Mouse (Mus musculus) hematopoietic stem cell, adult 5-6 weeks (primary cell): ENCODE measurements around the gene Usp13. TPM values are rescaled to one million over a fixed set of nuclear protein-coding genes. Genes with fewer than 3 reads are reported as not detected.

ENCODE experiments used
- total RNA-seq: library from RNA; stranded (forward); fragments of 172-1452, 232-1000 nt; gene quantifications from 2 replicates; pipeline ENCODE4 v1.2.3, GENCODE M21; 2017

The Usp13 gene
- total RNA-seq, 1 experiment from 2014 or later: not detected

Other genes with a start within 250 kb of the Usp13 start
- 15.7 and 20.7 TPM in 2 replicates for gene Gnb4, start 201.0 kb upstream of the Usp13 start, total RNA-seq
- gene Actl6a, start 111.2 kb upstream of the Usp13 start, total RNA-seq: 86.2 and 86.5 TPM in 2 replicates
- 86.4 and 127 TPM in 2 replicates for gene Ndufb5, start 80.6 kb upstream of the Usp13 start, total RNA-seq
- gene Mrpl47, start 79.9 kb upstream of the Usp13 start, total RNA-seq: 19.0 and 30.9 TPM in 2 replicates